Mouse (Mus musculus): ENCODE measurements around the gene Lzic. TPM values are rescaled to one million over a fixed set of nuclear protein-coding genes. Genes with fewer than 3 reads are reported as not detected.

Gene Lzic
- total RNA-seq, 1 experiment from 2014 or later: 62.7 TPM

DNA sequence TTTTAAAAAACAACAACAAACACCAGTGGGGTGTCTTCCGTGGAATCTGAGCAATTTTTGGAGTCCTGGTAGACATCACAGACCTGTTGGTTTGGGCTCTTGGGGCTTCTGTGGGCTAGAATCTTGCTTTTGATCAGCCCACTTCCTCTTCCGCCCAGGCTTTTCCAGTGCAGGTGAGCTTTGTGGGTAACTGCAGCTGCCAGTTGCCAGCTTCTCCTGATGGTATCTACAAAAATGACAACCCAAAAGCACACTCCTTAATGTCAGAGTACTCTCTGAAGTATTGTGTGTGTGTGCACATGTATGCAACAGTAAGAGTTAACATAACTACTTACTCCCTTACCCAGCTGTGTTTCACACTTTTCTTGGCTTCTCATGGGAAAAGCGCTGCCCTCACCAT lies 15.5 kb upstream of the Lzic start:
- no peak for ATAC-seq (ENCODE audit: extremely low read depth, insufficient number of reproducible peaks, low FRiP score, poor library complexity, severe bottlenecking)

DNA sequence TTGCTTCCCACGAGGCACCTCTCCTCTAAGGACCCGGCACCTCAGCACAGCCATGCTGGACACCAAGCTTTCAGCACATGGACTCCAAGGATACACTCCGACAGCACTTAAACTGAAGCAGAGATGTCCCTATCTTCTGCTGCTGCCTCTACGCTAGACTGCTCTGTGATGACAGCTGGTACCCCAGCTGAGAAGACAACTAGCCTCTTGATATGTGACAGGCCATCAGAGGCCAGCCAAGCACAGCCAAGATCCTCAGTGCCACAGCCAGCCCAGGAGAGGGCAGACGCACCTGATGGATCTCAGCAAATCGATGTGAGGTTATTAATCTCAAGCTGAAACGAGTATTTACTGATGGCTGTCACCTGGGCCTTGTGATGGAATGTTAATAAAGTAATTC lies 9.9 kb upstream of the Lzic start:
- ATAC-seq (ENCODE audit: extremely low read depth, insufficient number of reproducible peaks, low FRiP score, poor library complexity, severe bottlenecking): no peak

DNA sequence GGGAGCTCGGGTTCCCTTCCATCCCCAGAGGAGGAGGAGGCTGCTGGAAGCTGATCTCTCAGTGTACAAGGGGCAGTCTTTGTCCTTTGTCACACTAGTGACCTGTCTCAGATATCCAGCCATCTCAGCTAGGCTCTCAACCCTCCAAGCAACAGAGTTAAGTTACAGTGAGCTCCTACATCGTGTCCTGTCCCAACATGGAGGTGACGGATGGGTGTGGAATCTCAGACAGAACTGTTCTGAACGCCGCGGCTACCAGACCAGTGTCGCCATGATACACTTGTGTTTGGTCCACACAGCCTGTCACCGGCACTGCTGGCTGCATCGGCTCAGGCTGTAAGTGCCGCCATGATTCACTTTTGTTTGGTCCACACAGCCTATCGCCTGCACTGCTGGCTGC lies 8.0 kb upstream of the Lzic start, which contains the start of gene Tmem274:
Gene Tmem274 (plus strand): TSS at position 301 of the 400 bp plus-strand sequence.
- ATAC-seq (ENCODE audit: extremely low read depth, insufficient number of reproducible peaks, low FRiP score, poor library complexity, severe bottlenecking): no peak

DNA sequence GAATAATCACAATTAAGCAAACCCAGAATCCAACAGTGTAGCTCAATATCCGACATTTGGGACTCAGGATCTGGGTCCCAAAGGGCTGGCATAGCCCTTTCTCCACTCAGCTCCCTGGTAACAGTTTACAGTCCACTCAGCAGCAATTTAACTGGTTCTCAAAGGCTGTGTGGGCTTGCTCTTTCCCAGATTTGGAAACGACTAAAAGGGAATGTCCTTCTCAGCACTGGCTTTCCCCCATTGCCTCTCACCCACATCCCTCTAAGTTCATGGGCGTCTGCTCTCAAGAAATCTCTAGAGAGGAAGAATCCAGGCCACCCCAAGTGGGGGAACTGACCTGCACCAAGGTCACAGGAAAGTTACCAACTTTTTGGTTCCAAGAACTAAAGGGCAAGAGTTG lies 463 bp upstream of the Lzic start:
- ATAC-seq (ENCODE audit: extremely low read depth, insufficient number of reproducible peaks, low FRiP score, poor library complexity, severe bottlenecking): no peak

DNA sequence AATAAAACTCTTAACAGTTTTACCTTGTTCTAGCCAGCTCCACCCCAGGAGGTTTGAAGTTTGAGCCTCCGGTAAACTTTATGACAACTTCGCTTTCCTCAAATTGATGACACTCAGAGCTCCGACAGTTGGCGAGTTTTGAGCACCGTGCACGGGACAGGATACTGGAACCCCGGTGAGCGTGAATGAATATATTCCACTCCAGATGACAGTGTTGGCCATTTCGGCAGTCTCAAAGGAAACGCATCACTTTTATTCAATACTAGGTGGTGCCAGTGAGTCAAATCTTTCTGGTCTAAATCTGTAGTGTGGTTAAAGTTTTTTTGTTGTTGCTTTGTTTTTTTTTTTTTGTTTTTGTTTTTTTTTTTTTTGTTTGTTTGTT lies 787 bp downstream of the Lzic start:
- ATAC-seq (ENCODE audit: extremely low read depth, insufficient number of reproducible peaks, low FRiP score, poor library complexity, severe bottlenecking): no peak

DNA sequence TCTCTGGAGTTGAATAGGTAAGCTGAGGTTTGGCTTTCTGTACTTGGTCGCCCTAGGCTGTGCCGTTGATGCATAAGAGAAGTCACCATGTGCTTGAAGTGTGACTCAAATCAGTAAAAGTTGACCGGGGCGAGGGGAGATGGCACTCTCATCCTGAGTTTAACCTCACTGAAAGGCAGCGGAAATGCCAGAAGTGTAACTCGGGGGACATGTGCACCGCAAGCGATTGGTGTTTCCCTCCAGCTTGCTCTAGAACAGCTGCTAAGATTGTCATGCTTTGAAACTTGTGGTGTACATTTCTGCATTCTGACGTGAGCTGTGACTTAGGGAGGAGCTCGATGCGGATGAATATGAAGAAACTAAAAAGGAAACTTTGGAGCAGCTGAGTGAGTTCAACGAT lies 2.7 kb downstream of the Lzic start:
- ATAC-seq (ENCODE audit: extremely low read depth, insufficient number of reproducible peaks, low FRiP score, poor library complexity, severe bottlenecking): no peak

DNA sequence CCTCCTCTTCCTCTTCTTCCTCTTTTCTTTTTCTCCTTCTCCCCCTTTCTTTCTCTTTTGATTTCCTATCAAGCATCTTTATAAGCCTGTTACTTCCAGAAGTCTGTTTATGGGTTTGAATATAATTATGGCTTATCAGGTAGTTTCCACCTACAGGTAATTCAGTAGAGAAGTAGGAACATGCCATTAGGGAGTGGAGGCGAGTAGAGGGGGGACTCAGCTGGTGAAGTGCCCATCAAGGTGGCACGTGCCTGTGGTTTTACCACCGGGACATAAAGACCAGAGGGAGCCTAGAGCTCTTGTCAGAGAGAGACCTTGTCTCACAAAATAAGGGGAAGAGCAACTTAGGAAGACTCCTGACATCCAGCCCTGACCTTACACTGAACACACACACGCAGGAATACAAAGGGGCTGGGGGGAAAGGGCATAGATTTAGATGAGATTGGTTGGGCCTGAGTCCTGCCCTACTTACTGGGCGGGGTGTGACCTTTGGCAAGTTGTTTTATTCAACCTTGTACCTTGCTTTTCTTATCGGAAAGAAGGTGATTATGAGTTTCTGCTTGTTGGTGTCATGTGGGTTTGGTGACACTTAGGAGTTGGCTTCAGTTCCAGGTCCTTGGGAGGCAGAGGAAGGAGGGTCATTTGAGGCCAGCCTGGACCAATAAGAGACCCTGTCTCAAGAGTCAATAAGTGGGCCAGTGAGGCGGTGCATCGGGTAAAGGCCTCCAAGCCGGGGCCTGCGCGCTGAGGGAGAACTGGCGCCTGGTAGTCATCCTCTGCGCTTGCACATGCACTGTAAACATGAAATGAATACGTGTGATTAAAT lies 4.6 kb downstream of the Lzic start:
- ATAC-seq (ENCODE audit: extremely low read depth, insufficient number of reproducible peaks, low FRiP score, poor library complexity, severe bottlenecking): no peak

DNA sequence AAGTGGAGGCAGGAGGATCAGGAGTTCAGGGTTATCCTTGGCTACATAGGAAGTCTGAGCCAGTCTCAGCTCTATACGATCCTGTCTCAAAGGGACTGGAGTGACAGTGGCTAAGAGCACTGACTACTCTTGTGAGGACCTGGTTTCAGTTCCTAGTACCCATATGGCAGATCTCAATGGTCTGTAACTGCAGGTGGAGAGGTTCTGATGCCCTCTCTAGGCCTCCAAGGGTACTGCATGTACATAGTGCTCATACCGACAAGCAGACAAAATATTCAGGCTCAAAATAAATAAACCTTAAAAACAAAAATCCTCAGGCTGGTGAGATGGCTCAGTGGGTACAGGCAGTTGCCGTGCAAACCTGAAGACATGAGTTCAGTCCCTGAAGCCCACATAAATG lies 6.1 kb downstream of the Lzic start:
- no peak for ATAC-seq (ENCODE audit: extremely low read depth, insufficient number of reproducible peaks, low FRiP score, poor library complexity, severe bottlenecking)

DNA sequence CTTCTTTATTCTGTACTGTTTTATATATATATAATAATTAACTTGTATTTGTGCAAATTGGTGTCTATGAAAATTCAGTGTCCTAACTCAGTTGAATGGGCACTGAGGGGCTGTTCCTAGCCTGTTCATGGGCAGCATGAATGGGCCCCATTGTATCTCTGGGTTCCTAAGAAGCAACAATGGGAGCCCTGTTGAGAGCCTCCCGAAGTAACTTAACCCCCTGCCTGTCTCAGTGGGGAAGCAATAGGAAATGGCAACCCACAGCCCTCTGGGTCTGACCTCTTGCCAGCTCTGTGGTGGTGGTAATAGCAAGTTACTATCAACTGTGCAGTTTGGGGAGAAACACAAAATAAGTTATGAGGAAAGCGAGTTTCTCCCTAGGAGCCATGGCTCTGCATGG lies 11.6 kb downstream of the Lzic start:
- no peak for ATAC-seq (ENCODE audit: extremely low read depth, insufficient number of reproducible peaks, low FRiP score, poor library complexity, severe bottlenecking)

DNA sequence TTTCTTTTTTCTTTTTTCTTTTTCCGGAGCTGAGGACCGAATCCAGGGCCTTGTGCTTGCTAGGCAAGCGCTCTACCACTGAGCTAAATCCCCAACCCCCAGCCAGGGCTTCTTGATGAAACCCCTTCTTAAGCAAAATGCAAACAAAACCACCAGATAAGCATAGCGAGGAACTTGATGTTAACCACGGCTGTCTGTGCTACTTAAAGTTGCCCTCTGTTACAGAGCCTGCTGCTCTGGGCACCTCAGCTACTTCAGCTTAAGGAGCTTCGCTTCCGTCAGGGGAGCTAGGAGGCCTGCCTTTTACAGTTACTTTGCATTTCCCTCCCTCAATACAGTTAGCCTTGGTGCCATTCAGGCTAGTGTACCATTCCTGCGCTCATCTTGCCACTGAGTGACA lies 13.9 kb downstream of the Lzic start:
- ATAC-seq (ENCODE audit: extremely low read depth, insufficient number of reproducible peaks, low FRiP score, poor library complexity, severe bottlenecking): no peak

DNA sequence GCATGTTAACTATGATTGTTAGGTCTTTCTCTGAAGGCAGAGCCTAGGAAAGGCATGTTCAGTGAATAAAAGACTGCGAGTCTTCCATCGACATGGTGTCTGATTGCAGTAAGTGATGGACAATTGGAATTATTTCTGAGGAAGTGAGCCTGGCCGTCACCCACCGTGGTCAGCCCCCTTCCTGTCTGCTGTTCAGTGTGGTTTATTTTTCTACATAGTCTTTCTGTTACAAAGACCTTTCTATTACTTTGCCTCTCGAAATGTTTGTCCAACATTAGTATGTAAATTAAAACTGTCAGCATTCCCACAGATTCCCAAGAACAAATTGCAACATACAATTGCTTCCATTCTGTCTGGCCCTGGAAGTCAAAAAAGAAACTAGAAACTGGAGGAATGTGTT lies 14.8 kb downstream of the Lzic start:
- ATAC-seq (ENCODE audit: extremely low read depth, insufficient number of reproducible peaks, low FRiP score, poor library complexity, severe bottlenecking): no peak

DNA sequence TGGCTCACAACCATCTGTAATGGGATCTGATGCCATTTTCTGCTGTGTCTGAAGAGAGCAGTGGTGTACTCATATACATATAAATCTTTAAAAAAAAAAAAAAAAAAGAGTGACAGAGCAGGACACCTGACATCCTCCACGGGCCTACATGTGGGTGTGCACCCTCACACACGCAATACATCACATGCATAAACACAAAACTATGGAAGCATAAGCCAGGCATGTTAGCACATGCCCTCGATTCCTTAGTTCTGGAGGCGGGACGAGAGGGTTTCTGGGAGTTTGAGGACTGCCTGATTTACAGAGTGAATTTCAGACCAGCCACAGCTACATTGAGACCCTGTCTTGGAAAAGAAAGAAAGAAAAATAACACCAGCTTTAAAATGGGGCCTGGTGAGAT lies 19.3 kb downstream of the Lzic start:
- no peak for ATAC-seq (ENCODE audit: extremely low read depth, insufficient number of reproducible peaks, low FRiP score, poor library complexity, severe bottlenecking)

DNA sequence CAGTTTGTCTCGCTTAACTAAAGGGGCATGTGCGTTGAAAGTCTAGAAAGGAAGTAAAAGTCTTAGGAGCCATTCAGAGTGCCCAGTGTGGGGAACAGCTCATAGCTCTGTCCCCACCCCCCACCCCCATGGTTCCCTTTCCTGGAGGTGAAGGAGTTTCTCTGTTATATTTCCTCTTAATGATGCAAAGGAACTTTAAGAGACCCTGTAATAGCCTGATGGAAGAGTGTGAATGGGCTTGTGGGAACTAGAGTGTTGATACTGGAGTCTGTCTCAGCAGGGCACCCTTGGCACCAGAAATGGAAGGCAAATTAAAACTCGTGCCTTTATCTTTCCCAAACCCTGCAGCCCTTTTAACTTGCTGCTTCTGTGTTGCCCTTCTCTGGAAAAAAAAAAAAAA lies 19.8 kb downstream of the Lzic start:
- ATAC-seq (ENCODE audit: extremely low read depth, insufficient number of reproducible peaks, low FRiP score, poor library complexity, severe bottlenecking): no peak

DNA sequence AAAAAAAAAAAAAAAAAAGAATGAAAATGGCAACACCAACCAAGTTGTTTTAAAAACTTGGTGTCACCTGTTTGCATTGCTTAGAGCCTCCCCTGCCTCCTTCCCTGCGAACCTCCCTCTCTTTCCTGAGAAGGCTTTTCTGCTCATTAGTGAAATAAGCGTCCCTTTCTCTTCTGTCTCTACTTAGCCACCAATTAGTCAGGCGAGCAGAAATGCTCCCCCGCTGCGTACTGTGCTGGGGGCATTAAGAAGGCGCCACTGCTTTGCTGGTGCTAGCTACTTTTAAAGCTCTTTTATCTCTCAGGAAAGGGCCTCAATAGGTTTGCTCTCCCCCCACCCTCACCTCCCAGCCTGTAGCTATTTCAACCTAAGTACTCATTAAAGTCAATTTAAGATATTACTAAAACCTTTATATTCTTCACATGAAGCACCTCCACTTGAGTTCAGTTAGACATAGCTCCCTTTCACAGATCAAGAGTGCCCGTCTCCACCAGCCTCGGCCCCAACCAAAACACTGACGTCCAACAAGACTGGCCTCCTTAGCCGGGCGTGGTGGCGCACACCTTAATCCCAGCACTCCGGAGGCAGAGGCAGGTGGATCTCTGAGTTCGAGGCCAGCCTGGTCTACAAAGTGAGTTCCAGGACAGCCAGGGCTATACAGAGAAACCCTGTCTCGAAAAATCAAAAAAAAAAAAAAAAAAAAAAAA lies 20.4 kb downstream of the Lzic start:
- no peak for ATAC-seq (ENCODE audit: extremely low read depth, insufficient number of reproducible peaks, low FRiP score, poor library complexity, severe bottlenecking)

DNA sequence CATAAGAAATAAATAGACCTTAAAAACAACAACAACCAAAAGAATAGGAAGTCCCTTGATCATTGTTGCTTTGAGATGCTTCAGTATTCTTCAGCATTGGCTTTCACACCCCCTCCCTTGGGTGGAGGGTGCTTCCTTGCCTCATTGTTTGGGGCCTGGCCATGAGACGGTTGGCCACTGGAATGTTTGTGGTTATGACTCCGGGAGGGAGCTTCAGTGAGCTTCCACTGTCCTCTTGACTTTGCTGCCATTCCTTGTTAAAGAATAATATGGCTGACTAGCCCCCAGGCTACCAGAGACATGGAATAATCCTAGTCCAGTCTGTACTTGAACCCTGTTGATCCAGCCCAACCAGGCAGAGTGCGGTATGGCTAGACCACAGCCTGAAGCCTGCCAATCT lies 21.9 kb downstream of the Lzic start:
- no peak for ATAC-seq (ENCODE audit: extremely low read depth, insufficient number of reproducible peaks, low FRiP score, poor library complexity, severe bottlenecking)

DNA sequence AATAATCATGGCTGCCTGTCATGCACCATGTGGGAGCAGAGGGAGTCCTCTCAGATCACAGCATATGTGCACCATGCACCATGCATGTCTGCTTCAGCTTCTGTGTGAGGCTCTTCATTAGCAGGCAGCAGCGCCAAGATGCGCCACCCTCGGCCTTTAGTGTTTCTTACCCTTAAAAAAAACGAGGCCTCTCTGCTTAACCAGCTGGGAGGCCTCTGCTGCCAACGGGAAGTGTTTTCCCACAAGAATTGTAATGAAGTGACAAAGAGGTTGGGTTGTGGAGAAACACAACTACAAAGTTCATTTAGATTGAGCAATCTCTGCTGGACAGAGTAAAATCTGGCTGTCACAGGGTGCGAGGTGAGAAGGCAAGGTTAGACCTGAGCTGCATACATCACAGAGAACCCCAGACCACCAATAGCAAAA lies 26.2 kb downstream of the Lzic start:
- no peak for ATAC-seq (ENCODE audit: extremely low read depth, insufficient number of reproducible peaks, low FRiP score, poor library complexity, severe bottlenecking)

DNA sequence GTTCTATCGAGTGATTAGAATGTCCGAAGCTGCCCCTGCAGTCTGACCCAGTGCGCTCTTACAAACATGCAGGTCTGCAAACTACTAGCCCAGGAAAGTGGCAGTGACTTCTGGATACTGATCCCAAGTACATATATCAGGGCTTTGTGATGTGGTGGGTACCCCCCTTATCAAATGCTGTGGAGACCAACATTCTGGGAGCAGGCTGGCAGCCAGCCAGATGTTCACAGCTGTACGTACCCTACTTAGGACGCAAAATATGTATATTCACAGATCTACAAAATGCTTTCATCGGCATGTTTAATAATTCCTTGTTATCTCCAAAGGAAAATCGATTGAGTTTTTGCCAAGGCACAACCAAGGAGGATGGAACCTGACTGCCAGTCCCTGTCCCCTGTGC lies 27.0 kb downstream of the Lzic start:
- no peak for ATAC-seq (ENCODE audit: extremely low read depth, insufficient number of reproducible peaks, low FRiP score, poor library complexity, severe bottlenecking)

DNA sequence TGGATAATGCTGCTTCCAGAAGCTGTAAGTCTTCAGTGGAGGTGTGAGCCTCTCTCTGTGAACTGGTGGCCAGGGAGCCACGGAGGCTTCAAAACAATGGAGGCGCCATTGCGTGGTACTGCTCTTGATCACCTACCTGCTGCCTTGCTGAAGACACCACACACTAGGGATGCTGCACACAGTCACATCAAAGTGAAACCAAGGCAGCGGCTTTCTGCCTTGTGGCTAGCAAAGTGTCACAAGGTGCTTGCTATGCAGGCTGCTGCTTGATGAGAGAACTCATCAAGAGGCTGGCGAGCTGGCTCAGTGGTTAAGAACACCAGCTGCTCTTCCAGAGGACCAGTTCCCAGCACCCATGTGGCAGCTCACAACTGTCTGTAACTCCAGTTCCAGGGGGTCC lies 30.7 kb downstream of the Lzic start:
- ATAC-seq (ENCODE audit: extremely low read depth, insufficient number of reproducible peaks, low FRiP score, poor library complexity, severe bottlenecking): no peak

DNA sequence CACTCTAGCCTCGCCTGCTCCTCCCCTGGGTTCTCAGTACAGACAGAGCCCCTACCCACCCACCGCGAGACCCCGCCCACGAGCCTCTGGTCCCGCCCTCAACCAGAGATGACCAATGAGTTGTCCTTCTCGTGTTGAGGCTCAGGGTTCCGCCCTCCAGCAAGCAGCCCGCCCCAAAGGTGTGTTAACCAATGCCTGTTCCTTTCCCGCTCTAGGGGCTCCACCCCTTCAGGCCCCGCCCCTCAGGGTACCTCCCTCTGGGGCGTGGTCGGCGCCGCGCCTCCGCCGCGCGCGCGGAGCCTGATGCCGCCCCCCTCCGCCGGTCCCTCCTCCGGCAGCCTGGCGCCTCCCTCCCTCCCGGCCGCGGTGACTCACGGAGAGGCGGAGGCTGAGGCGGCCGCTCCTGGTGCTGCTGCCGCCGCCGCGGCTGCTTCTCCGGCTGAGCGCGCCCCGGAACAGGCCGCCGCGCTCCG lies 32.9 kb downstream of the Lzic start, which contains the start of gene Ctnnbip1:
Gene Ctnnbip1 (plus strand): TSS at position 369 of the 473 bp plus-strand sequence.
- ATAC-seq (ENCODE audit: extremely low read depth, insufficient number of reproducible peaks, low FRiP score, poor library complexity, severe bottlenecking): peak; percentile 92

Data from neutrophil, adult 5-6 weeks (primary cell).